Mouse (Mus musculus) small intestine, adult 2 months (tissue): Measurements from ENCODE around the gene Bmyc. TPM values are rescaled to one million over a fixed set of nuclear protein-coding genes. Genes with fewer than 3 reads are reported as not detected.

Experiments
- H3K27ac ChIP-seq: fragments of 200-500 bp; 2 replicates; pipeline ENCODE4 v1.5.1; 2012; ENCODE audit warnings: low read depth, low read length, control low read depth, inconsistent platforms; ENCODE audit not compliant: insufficient read depth
- H3K27me3 ChIP-seq: fragments of 200-500 bp; 2 replicates; pipeline ENCODE4 v1.6.1; 2012; ENCODE audit warnings: mild to moderate bottlenecking, moderate library complexity, low read length, inconsistent platforms; ENCODE audit not compliant: control insufficient read depth, insufficient read depth
- H3K36me3 ChIP-seq: fragments of 200-500 bp; 2 replicates; pipeline ENCODE4 v1.6.1; 2012; ENCODE audit warnings: mild to moderate bottlenecking, low read length, control low read depth, inconsistent platforms; ENCODE audit not compliant: control insufficient read depth, insufficient read depth
- H3K4me1 ChIP-seq: fragments of 200-500 bp; 2 replicates; pipeline ENCODE4 v1.6.1; 2012; ENCODE audit warnings: low read length, inconsistent platforms, mixed read lengths; ENCODE audit not compliant: control insufficient read depth, insufficient read depth, insufficient read length
- H3K4me3 ChIP-seq: fragments of 200-500 bp; 2 replicates; pipeline ENCODE4 v1.5.1; 2012; ENCODE audit warnings: low read depth, mild to moderate bottlenecking, control low read depth, inconsistent platforms, low read length, moderate library complexity
- CTCF ChIP-seq: fragments of 200-500 bp; IDR thresholded peaks from 2 replicates; pipeline ENCODE4 v1.5.1; 2012; ENCODE audit warnings: low read depth, mild to moderate bottlenecking, control low read depth, inconsistent platforms, low read length, moderate library complexity, mixed read lengths; ENCODE audit not compliant: insufficient replicate concordance, insufficient read length; ENCODE audit errors: extremely low read depth
- POLR2A ChIP-seq: fragments of 200-500 bp; IDR thresholded peaks from 2 replicates; pipeline ENCODE4 v1.6.1; 2012; ENCODE audit warnings: low read depth, mild to moderate bottlenecking, control low read depth, inconsistent platforms, low read length, moderate library complexity
- WGBS: fragments of 180-500 bp; shearing (Covaris S2); methylation state at CpG from one replicate; pipeline ENCODE4 v1.1.7; 2018; 5-methylcytosine and 5-hydroxymethylcytosine counted together
- polyA plus RNA-seq: library from polyadenylated mRNA; depleted of rRNA; stranded (reverse); fragments of >200 nt; gene quantifications from 2 replicates; pipeline ENCODE4 v1.2.3, GENCODE M21; 2012; rRNA removed

The Bmyc gene
- polyA plus RNA-seq, 1 experiment = 28.4 TPM

GRCm38 (mm10) chr2:25741671-25742070 is 35.1 kb downstream of the Bmyc start:
- Histone ChIP-seq H3K27me3 (no peaks in the 10 kb centered on the region), H3K4me3 (no peak overlapping the region), H3K4me1 (no peaks in the 10 kb centered on the region), H3K36me3 (no peaks in the 10 kb centered on the region), H3K27ac (no peak overlapping the region)
- no peak for TF ChIP-seq CTCF
- no peak for TF ChIP-seq POLR2A
- WGBS = 35% methylated on average over 1 of the region's 1 CpGs

DNA sequence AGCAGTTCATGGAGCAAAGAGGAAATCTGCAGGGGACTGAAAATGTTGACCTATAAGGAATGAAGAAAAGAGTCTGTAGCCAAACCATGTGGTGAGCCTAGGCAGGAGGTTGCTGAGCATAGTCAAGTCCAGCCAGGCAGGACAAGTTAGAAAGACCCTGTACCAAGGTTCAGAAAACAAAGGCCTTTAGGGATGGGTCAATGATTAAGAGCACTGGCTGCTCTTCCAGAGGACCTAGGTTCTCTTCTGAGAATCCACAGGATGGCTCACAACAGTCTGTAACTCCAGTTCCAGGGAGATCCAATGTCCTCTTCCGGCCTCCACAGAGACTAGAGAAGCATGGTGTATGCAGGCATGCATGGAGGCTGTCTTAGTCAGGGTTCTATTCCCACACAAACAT is 47.7 kb downstream of the Bmyc start:
- WGBS = 100% methylated on average over 1 of the region's 1 CpGs
- no peaks in the 10 kb centered on the region for H3K36me3 ChIP-seq
- TF ChIP-seq CTCF = no peak
- TF ChIP-seq POLR2A = no peak
- no peak overlapping the region for H3K27ac ChIP-seq
- H3K27me3 ChIP-seq = no peaks in the 10 kb centered on the region
- H3K4me3 ChIP-seq = no peak overlapping the region
- no peaks in the 10 kb centered on the region for H3K4me1 ChIP-seq

Other genes with a start within 250 kb of the Bmyc start
- 0.38 and 12.0 TPM in 2 replicates for gene Clic3, start 249.9 kb upstream of the Bmyc start, polyA plus RNA-seq
- gene Paxx, start 245.6 kb upstream of the Bmyc start, polyA plus RNA-seq = 48.6 and 62.7 TPM in 2 replicates
- 0.28 and 0.39 TPM in 2 replicates for gene Ptgds, start 236.7 kb upstream of the Bmyc start, polyA plus RNA-seq
- gene Lcn12, start 212.8 kb upstream of the Bmyc start, polyA plus RNA-seq = not detected in 2 replicates
- gene Fbxw5, start 206.0 kb upstream of the Bmyc start, polyA plus RNA-seq = 32.0 and 34.0 TPM in 2 replicates
- gene C8g, start 205.0 kb upstream of the Bmyc start, polyA plus RNA-seq = 2.1 and 2.2 TPM in 2 replicates
- gene Traf2, start 159.8 kb upstream of the Bmyc start, polyA plus RNA-seq = 8.2 and 13.7 TPM in 2 replicates
- gene Edf1, start 148.9 kb upstream of the Bmyc start, polyA plus RNA-seq = 209 and 413 TPM in 2 replicates
- gene Mamdc4, start 131.9 kb upstream of the Bmyc start, polyA plus RNA-seq = 0.52 and 1.1 TPM in 2 replicates
- 15.8 and 29.7 TPM in 2 replicates for gene Phpt1, start 131.5 kb upstream of the Bmyc start, polyA plus RNA-seq
- 1.7 and 2.2 TPM in 2 replicates for gene Ajm1, start 125.0 kb upstream of the Bmyc start, polyA plus RNA-seq
- gene Rabl6, start 98.2 kb upstream of the Bmyc start, polyA plus RNA-seq = 35.3 and 47.6 TPM in 2 replicates
- not detected in 2 replicates for gene Ccdc183, start 89.1 kb upstream of the Bmyc start, polyA plus RNA-seq
- 10.0 and 11.7 TPM in 2 replicates for gene Tmem141, start 84.7 kb upstream of the Bmyc start, polyA plus RNA-seq
- gene Fcna, start 78.7 kb upstream of the Bmyc start, polyA plus RNA-seq = 0.65 and 1.4 TPM in 2 replicates
- gene Lcn8, start 53.6 kb upstream of the Bmyc start, polyA plus RNA-seq = not detected in 2 replicates
- not detected in 2 replicates for gene Lcn5, start 48.8 kb upstream of the Bmyc start, polyA plus RNA-seq
- gene Lcn6, start 30.0 kb upstream of the Bmyc start, polyA plus RNA-seq = not detected in 2 replicates
- not detected in 2 replicates for gene Lcn10, start 24.0 kb upstream of the Bmyc start, polyA plus RNA-seq
- not detected in 2 replicates for gene Obp2a, start 6.7 kb upstream of the Bmyc start, polyA plus RNA-seq
- not detected in 2 replicates for gene Obp2b, start 30.3 kb downstream of the Bmyc start, polyA plus RNA-seq
- not detected in 2 replicates for gene Lcn3, start 58.8 kb downstream of the Bmyc start, polyA plus RNA-seq
- not detected in 2 replicates for gene Lcn11, start 70.3 kb downstream of the Bmyc start, polyA plus RNA-seq
- not detected in 2 replicates for gene Gm13539, start 75.5 kb downstream of the Bmyc start, polyA plus RNA-seq
- not detected in 2 replicates for gene Glt6d1, start 109.1 kb downstream of the Bmyc start, polyA plus RNA-seq
- gene Lcn9, start 116.4 kb downstream of the Bmyc start, polyA plus RNA-seq = not detected in 2 replicates
- not detected in 2 replicates for gene Sohlh1, start 140.5 kb downstream of the Bmyc start, polyA plus RNA-seq
- 1.2 and 2.1 TPM in 2 replicates for gene Kcnt1, start 157.0 kb downstream of the Bmyc start, polyA plus RNA-seq